Mouse (Mus musculus) colon, adult 2 months (tissue): ENCODE results near the gene Ano4. TPM values are rescaled to one million over a fixed set of nuclear protein-coding genes. Genes with fewer than 3 reads are reported as not detected.

Source experiments
- polyA plus RNA-seq: library from polyadenylated mRNA; depleted of rRNA; stranded (reverse); fragments of >200 nt; gene quantifications from 2 replicates; pipeline ENCODE4 v1.2.3, GENCODE M21; 2012; rRNA removed

Ano4 gene
- polyA plus RNA-seq = 0.30 and 0.36 TPM in 2 replicates

DNA sequence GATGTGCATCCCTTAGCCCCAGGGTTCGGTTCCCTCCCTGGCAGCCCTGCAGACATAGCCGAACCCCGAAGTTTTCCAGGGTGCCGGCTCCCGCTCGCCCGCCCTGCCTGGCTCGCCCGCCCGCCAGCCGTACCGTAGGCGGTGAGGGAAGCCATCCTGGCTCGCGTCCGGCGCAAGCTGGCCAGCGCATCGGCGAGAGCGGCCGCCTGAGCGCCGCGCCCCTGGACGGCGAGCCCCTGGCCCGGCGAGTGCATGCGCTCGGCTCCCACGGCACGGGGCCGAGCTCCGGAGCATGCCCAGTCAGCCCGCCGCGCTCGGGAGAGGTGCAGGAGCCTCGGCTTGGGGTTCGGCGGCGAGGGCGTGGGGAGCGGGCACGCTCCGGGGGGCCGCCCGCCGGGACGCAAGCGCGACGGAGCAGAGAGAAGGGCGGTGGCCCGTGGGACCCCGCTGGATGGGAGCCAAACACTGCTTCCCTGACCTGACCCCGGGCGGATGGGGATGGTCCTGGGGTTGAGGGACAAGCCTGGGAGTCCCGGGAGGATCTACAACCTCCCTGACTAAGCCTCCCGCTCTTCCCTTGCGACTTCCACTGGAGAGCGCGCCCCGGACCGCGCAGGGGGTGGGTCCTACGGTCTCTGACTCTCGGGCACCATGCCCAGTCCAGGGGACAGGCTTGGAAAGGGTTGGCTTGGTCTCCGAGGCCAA is at the start of gene Ano4:
TSS of gene Ano4 (minus strand) at position 272 of the 705 bp plus-strand sequence.

Other genes starting within 250 kb of the Ano4 start
- 0.54 and 1.8 TPM in 2 replicates for gene Gas2l3, start 99.2 kb upstream of the Ano4 start, polyA plus RNA-seq
- 20.2 and 27.0 TPM in 2 replicates for gene Nr1h4, start 188.8 kb upstream of the Ano4 start, polyA plus RNA-seq